1 mouse cellular context compared by ENCODE assay signal in the genomic region with DNA sequence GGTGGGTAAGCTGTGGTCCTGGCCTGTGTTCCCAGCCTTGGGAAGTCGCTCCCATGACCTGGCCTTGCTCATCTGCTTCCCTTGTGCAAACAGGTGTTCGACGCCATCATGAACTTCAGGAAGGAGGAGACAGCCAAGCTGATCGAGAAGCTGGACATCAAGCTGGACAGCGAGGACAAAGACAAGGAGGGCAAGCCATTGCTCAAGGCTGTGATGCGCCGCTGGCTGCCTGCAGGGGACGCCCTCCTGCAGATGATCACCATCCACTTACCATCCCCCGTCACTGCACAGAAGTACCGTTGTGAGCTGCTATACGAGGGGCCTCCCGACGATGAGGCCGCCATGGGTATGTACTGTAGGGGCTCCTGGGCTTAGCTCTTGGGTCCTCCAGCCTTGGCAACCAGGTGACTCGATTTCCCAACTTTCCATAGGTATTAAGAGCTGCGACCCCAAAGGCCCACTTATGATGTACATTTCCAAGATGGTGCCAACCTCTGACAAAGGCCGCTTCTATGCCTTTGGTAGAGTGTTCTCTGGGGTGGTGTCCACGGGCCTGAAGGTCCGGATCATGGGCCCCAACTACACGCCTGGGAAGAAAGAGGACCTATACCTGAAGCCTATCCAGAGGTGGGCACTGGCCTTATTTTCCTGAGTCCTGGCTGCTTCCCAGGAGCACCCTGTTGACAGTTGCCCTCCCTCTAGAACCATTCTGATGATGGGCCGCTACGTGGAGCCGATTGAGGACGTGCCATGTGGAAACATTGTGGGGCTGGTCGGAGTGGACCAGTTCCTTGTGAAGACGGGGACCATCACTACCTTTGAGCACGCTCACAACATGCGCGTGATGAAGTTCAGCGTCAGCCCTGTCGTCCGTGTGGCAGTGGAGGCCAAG.
TF ChIP-seq lines count a peak whose summit lies in the region.

No protein-coding gene starts in this region.

TF ChIP-seq in MEL, 35 proteins besides CTCF, POLR2A, EP300 and RAD21:
- TF ChIP-seq POLR2AphosphoS5 (IDR thresholded peaks at IDR 0.05; ENCODE audit: borderline replicate concordance, low read depth, low read length) (0 out of 2 replicates have a peak, but pooled peaks have one; percentile 24), JUND (IDR thresholded peaks at IDR 0.05; ENCODE audit: low read depth, low read length) (no peak), CHD2 (IDR thresholded peaks at IDR 0.05; ENCODE audit: low read length) (no peak), MYC (IDR thresholded peaks at IDR 0.05; ENCODE audit: low read depth, low read length) (no peak), GATA1 (IDR thresholded peaks at IDR 0.05; ENCODE audit: low read depth, low read length) (no peak), NRF1 (IDR thresholded peaks at IDR 0.05; ENCODE audit: insufficient read depth, low read depth, low read length, poor library complexity, severe bottlenecking) (no peak)
